Mouse (Mus musculus): ENCODE measurements at regions not wholly inside any gene's neighbourhood (a gene's known extent, or its start where the extent isn't known, plus 50 kb on each side); places are given as distances from the start of the nearest gene placed in this dataset.
A peak's percentile ranks its signal among the peaks of the same experiment; 100 is the strongest.

DNA sequence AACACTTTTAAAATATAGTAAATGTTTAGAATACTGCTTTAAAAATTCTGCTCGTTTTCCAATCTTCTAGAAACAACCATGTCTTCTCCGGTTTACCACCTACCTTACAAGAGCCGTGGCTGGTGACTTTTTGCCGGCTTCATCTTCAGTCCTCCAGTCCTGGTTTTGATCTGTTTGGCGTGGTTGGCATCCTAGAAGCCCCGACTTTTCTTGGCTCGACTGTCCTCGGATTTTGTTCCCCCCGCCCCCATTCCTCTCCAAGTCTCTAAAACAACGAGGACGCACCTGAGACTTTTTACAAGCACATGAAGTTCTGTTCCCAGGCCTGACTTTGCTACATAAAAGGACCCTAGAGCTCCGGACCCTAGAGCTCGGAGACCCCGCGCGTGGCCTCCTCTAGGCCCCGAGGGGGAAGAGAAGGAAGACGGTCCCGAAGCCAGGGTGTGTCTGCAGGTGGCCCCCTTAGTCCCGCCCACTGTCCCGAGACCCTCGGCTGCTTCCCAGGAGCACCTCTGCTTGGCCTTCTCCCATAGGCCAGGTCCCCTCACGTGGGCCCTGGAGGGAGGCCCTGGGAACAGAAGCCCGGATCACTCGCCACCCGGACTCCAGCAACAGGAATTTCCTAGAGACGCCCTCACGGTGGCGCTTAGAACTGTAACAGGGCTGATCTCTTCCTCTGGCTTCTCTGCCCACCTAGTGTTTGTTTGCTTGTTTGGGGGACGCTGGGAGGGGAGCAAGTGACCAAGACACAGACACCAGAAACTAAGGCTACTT is 205.8 kb upstream of the Stk26 start:
- TF ChIP-seq CTCF (IDR thresholded peaks at IDR 0.05; ENCODE audit: low read depth) = peak; percentile 60
- Histone ChIP-seq H3K27me3 (ENCODE audit: insufficient read depth, low read length) (no peaks in the 10 kb centered on the region), H3K9me3 (replicated peaks; ENCODE audit: low read length) (no peaks in the 10 kb centered on the region), H3K36me3 (ENCODE audit: insufficient read depth, low read length) (no peaks in the 10 kb centered on the region), H3K9ac (ENCODE audit: low read depth, low read length) (peak overlapping the region; percentile 62), H3K4me3 (replicated peaks; ENCODE audit: low read depth, low read length) (peak overlapping the region; percentile 50), H3K4me2 (ENCODE audit: low read length) (peak overlapping the region; percentile 55), H3K27ac (peak overlapping the region; percentile 47), H3K4me1 (replicated peaks; ENCODE audit: insufficient read depth, low read length) (no peaks in the 10 kb centered on the region)
- 26% methylated on average over 30 of the region's 30 CpGs for WGBS
- DNase-seq (ENCODE audit: low spot score) (peak; percentile 90), ATAC-seq (replicated peaks; ENCODE audit: low FRiP score, low read depth) (peak; percentile 100)

DNA sequence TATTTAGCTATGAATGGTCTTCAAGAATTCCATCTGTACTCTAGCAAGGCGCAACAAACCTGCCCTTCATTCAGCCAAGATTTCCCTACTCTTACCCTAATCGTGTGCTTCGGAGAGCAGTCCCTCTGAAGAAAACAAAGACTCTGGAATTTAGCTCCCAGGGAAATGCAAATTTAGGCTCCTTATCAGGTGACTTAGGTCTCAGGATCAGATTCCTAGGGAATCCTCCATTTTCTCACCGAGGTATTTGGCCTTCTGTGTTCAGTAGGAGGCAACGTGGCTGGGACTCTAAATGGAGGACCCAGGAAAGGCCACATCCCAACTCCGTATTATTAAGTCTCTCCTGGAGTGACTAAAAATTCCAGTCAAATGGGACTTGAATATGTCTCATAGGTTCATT is 204.2 kb upstream of the Olfr1324 start:
- no peaks in the 10 kb centered on the region for H3K9me3 ChIP-seq (replicated peaks; ENCODE audit: low read length)
- no peak overlapping the region for H3K27ac ChIP-seq
- no peak overlapping the region for H3K4me3 ChIP-seq (replicated peaks; ENCODE audit: low read depth, low read length)
- no peaks in the 10 kb centered on the region for H3K27me3 ChIP-seq (ENCODE audit: insufficient read depth, low read length)
- WGBS = 44% methylated on average over 6 of the region's 6 CpGs
- TF ChIP-seq CTCF (IDR thresholded peaks at IDR 0.05; ENCODE audit: low read depth) = no peak
- H3K9ac ChIP-seq (ENCODE audit: low read depth, low read length) = no peak overlapping the region
- H3K4me2 ChIP-seq (ENCODE audit: low read length) = no peak overlapping the region
- ATAC-seq (replicated peaks; ENCODE audit: low FRiP score, low read depth) (no peak), DNase-seq (ENCODE audit: low spot score) (no peak)
- H3K36me3 ChIP-seq (ENCODE audit: insufficient read depth, low read length) = no peaks in the 10 kb centered on the region
- H3K4me1 ChIP-seq (replicated peaks; ENCODE audit: insufficient read depth, low read length) = no peaks in the 10 kb centered on the region

DNA sequence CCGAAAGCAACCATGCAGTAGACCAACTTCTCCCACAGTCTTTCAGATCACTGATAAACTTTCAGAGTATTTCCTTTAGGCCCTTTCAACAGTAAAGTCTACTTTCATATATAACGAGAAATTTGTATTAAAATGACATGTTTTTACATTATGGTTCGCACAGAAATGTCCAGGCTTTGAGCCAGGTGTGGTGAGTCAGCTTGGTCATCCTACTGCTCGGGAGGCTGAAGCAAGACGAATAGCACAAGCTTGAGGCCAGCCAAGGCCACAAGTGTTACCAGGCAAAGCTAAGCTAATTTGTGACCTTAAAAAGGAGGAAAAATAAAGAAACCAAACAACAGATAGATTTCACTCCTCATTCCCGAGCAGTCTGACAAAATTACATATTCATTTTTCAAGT is 197.0 kb upstream of the Olfr1324 start:
- ATAC-seq (replicated peaks; ENCODE audit: low FRiP score, low read depth) = no peak
- Histone ChIP-seq H3K9ac (ENCODE audit: low read depth, low read length) (no peak overlapping the region), H3K27me3 (ENCODE audit: insufficient read depth, low read length) (no peaks in the 10 kb centered on the region), H3K36me3 (ENCODE audit: insufficient read depth, low read length) (no peaks in the 10 kb centered on the region), H3K4me1 (replicated peaks; ENCODE audit: insufficient read depth, low read length) (no peaks in the 10 kb centered on the region), H3K4me2 (ENCODE audit: low read length) (no peak overlapping the region), H3K4me3 (replicated peaks; ENCODE audit: low read depth, low read length) (no peak overlapping the region), H3K27ac (no peak overlapping the region), H3K9me3 (replicated peaks; ENCODE audit: low read length) (no peaks in the 10 kb centered on the region)
- WGBS = 81% methylated on average over 6 of the region's 6 CpGs
- no peak for TF ChIP-seq CTCF (IDR thresholded peaks at IDR 0.05; ENCODE audit: low read depth)
- DNase-seq (ENCODE audit: low spot score) = no peak

DNA sequence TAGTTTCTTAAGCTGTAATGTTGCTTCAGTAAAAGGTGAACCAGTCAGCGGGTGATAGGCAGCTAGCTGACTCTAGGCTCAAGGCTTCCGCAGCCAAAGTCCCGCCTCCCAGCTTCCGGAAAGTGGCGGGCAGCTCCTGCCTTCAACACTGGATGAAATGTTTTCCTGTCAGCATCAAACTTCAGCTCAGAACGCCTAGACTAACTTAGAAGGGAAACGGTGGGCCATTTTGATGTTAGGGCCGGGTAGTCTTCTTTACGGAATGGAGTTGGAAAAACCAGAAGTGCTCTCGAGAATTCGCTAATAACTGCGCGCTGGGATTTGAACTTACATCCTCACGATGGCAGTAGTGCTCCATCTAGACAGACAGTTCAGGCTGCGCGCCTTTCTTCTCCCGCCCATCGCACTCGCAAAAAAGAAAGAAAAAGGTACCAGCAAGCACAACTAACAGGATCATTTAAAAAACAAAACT is 194.7 kb upstream of the Olfr1324 start:
- 0 out of 2 replicates have a peak overlapping the region, but pooled peaks have one; percentile 8 for H3K4me3 ChIP-seq (replicated peaks; ENCODE audit: low read depth, low read length)
- 58% methylated on average over 19 of the region's 19 CpGs for WGBS

DNA sequence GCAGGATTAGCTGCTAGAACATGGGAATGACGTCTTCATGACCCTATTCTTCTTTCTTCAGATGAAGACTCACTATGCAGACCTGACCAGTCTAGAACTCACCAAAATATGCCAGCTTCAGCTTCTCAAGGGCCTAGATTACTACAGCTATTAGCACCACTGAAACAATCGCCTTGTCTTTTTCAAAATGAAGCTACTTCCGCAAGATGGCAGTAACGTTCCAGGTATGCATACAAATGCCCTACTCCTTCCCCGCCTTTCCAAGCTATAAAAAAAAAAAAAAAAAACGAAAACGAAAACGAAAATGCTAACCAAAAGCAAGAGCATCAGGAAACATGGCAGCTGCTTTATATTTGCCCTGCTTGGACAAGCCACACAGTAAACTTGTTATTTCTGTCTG is 192.6 kb upstream of the Olfr1324 start:
- no peaks in the 10 kb centered on the region for H3K36me3 ChIP-seq (ENCODE audit: insufficient read depth, low read length)
- H3K27me3 ChIP-seq (ENCODE audit: insufficient read depth, low read length) = no peaks in the 10 kb centered on the region
- WGBS = 64% methylated on average over 8 of the region's 8 CpGs
- H3K9ac ChIP-seq (ENCODE audit: low read depth, low read length) = no peak overlapping the region
- H3K4me1 ChIP-seq (replicated peaks; ENCODE audit: insufficient read depth, low read length) = no peaks in the 10 kb centered on the region
- H3K9me3 ChIP-seq (replicated peaks; ENCODE audit: low read length) = no peaks in the 10 kb centered on the region
- H3K4me2 ChIP-seq (ENCODE audit: low read length) = no peak overlapping the region
- H3K4me3 ChIP-seq (replicated peaks; ENCODE audit: low read depth, low read length) = no peak overlapping the region
- DNase-seq (ENCODE audit: low spot score) (no peak), ATAC-seq (replicated peaks; ENCODE audit: low FRiP score, low read depth) (no peak)
- TF ChIP-seq CTCF (IDR thresholded peaks at IDR 0.05; ENCODE audit: low read depth) = peak; percentile 43
- H3K27ac ChIP-seq = no peak overlapping the region

More for the DNA sequence above, 194.7 kb upstream of the Olfr1324 start:
- no peaks in the 10 kb centered on the region for H3K9me3 ChIP-seq (replicated peaks; ENCODE audit: low read length)
- no peak overlapping the region for H3K27ac ChIP-seq
- DNase-seq (ENCODE audit: low spot score) = no peak
- peak; percentile 62 for TF ChIP-seq CTCF (IDR thresholded peaks at IDR 0.05; ENCODE audit: low read depth)
- H3K27me3 ChIP-seq (ENCODE audit: insufficient read depth, low read length) = no peaks in the 10 kb centered on the region
- ATAC-seq (replicated peaks; ENCODE audit: low FRiP score, low read depth) = no peak
- no peak overlapping the region for H3K4me2 ChIP-seq (ENCODE audit: low read length)
- H3K4me1 ChIP-seq (replicated peaks; ENCODE audit: insufficient read depth, low read length) = no peaks in the 10 kb centered on the region
- H3K36me3 ChIP-seq (ENCODE audit: insufficient read depth, low read length) = no peaks in the 10 kb centered on the region
- H3K9ac ChIP-seq (ENCODE audit: low read depth, low read length) = no peak overlapping the region

DNA sequence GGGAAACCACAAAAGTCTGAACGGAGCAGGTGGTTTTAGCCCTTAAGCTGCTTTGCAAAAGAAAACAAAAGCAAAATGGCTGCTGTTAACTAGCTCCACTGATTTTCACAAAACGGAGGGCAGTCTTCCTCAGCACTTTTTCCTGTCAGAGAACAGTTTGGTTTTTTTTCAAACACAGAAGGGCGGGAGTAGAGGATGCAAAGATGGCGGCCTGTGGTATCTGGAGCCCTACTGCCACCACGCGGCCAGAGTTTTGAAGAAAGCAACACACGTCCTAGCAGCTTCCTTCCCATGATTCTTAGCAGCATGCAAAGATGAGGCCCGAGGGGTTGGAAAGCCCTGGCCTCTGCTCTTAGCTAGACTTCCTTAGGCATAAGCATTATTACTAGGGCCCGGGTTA is 191.6 kb upstream of the Olfr1324 start:
- no peak overlapping the region for H3K9ac ChIP-seq (ENCODE audit: low read depth, low read length)
- DNase-seq (ENCODE audit: low spot score) (peak; percentile 46), ATAC-seq (replicated peaks; ENCODE audit: low FRiP score, low read depth) (no peak)
- no peaks in the 10 kb centered on the region for H3K9me3 ChIP-seq (replicated peaks; ENCODE audit: low read length)
- TF ChIP-seq CTCF (IDR thresholded peaks at IDR 0.05; ENCODE audit: low read depth) = peak; percentile 68
- no peak overlapping the region for H3K4me2 ChIP-seq (ENCODE audit: low read length)
- no peak overlapping the region; the same call in 1 of the 2 replicates for H3K27ac ChIP-seq
- H3K4me1 ChIP-seq (replicated peaks; ENCODE audit: insufficient read depth, low read length) = no peaks in the 10 kb centered on the region
- no peaks in the 10 kb centered on the region for H3K36me3 ChIP-seq (ENCODE audit: insufficient read depth, low read length)
- no peak overlapping the region for H3K4me3 ChIP-seq (replicated peaks; ENCODE audit: low read depth, low read length)
- H3K27me3 ChIP-seq (ENCODE audit: insufficient read depth, low read length) = no peaks in the 10 kb centered on the region
- 52% methylated on average over 9 of the region's 9 CpGs for WGBS
